Mouse (Mus musculus) kidney, adult 11 months (tissue): ENCODE results near the gene Bbx.
A peak's percentile ranks its signal among the peaks of the same experiment; 100 is the strongest.

Experiments used
- DNase-seq: peaks from one replicate; pipeline ENCODE4 v3.0.0; 2022

Gene Bbx

DNA sequence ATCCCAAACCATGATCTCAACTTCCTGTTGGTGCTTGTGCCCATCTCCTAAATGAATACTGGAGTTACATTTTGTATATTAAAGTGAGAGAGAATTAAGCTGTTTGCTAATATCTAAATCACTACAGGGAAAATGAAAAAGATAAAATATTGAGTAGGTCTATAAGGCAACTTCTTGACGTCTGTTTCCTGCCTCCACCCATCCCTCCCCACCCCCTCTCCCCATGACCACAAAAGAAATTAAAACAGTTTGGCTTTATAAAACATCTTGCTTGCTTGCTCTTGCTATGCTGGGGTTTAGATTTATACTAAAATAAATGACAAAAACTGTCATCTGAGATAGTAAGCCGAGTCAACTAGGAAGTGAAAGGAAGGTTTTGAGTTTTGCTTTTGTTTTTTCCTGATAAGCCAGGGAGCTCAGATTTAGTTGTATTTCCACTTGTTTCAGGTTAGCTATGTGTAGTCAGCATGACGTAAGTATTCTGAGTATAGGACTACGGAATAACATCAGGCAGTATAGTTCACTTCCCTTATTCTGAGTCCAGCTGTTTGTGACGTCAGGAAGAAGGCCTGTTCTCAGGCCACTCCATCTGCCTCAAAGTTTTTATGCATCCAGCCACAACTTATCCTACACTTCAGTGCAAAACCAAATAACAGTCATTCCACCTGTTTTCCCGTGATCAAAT lies 36.1 kb downstream of the Bbx start:
- no peak for DNase-seq

- DNase-seq: no peak
These were observed 43.7 kb downstream of the Bbx start for GRCm38 (mm10) chr16:50388499-50388898.

GRCm38 (mm10) chr16:50383541-50383940 lies 48.6 kb downstream of the Bbx start:
- DNase-seq: no peak

DNA sequence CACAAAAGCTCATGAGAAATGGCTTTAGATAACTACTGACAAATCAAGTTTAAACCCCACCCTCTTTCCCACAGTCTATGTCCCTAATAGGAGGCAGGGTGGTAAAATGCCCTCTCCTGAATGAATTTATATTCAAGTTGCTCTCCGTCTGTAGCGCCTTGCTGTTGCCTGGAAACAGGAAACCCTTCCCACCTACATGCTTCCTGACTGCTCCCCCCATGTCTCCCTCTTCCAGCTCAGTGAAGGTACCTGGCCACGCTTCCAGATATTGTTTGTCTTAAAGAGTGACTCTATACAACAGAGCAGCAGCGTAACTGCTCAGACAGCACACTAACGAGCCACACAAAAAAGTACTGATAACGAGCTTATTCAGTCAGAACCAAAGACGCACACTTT lies 50.8 kb downstream of the Bbx start:
- DNase-seq: no peak

DNA sequence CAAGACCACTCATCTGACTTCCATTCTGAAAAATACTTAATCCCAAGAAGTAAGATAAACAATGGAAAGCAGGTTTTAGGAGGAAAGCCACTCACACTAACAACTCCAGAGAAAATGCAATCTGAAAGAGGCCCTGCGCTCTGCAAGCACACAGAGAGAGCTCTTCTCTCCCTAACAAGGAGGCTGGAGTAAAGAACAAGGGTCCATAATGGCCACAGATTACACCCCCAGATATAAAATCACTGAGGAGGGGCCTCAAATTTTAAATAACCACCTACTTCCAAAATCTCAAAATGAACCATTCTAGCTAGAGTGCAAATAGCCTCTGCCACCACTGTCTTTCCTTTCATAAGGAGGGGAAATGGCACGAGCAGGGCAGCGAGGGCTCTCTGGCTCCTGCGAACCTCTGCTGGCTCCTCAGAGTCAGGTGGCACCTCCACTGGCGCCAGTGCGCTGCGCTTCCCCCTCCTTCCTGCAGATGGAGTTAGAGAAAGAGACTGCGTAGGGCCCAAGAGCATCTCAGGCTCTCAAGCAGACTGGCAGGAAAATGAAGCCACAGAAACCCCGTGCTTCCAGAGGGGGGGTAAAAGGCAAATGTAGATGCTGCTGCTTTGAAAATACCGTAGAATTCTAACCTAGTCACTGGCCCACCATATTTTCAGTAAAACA lies 51.4 kb downstream of the Bbx start:
- DNase-seq: peak; percentile 56

GRCm38 (mm10) chr16:50380232-50380631 lies 52.0 kb downstream of the Bbx start:
- DNase-seq: no peak

DNA sequence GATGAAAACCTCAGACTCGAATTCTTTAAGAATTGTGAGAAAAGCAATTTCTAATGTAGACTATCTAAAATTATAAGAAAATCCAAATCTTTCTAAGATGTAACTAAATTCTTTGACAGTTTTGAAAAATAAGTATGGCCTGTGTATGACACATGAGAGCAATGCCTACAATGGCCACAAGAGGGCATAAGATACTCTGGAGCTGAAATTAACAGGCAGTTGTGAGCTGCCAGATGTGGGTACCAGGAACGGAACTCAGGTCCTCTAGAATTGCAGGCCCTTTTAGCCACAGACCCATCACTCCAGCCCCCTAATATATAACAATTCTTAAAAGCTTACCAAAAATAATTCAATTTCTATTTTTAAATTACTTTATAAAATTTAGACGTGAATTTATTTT lies 57.6 kb downstream of the Bbx start:
- no peak for DNase-seq

- no peak for DNase-seq
These were observed 58.5 kb downstream of the Bbx start for GRCm38 (mm10) chr16:50373685-50374084.

DNA sequence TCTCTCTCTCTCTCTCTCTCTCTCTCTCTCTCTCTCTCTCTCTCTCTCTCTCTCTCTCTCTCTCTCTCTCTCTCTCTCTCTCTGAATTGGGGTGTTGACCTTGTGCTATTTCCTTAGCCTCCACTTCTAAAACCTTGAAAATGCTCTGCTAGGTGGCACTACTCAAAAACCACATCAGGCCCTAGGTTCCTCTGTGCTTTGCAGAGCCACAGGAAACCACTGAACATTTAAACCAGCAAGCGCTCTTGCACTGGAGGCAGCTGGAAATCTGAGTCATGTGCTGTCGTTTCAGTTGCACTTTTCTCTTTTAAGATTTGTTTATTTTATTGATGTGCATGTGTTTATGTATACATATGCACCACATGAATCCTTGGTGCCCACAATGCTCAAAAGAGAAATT lies 59.6 kb downstream of the Bbx start:
- DNase-seq: no peak

- DNase-seq: no peak
These were observed 60.7 kb downstream of the Bbx start for GRCm38 (mm10) chr16:50371460-50371859.

DNA sequence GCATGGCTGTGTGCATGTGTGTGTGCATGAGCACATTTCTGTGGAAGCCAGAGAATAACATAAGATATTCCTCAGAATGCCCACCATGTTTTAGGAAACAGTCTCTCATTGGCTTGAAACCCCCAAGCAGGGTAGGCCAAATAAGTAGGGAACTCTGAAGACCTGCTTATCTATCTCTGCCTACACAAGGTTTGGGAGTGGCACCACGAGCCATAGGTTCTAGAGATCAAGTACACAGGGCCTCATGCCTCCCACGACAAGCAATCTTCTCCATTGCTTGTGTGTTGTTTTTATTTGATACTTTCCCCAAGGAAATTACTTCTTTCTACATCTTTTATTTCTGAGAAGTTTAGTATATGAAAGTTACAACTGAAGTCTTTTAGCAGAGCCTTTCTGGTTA lies 61.8 kb downstream of the Bbx start:
- no peak for DNase-seq

DNA sequence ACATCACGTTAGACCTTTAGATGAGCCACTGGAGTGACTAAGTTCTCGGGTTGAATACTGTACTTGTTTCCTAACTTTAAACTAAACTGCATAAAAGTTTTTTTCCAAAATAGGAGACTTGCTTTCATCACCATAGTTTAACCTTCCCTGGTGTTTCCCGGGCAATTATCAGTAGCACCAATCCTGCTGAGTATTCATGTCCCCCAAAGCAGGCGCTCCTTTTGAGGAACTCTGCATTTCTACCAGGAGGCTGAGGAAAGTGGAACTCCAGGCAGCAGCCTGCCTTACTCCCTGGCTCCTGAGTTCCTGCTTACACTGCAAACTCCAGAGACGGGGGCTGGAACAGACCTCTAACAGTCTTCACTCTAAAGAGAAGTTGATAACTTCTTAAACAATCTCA lies 65.6 kb downstream of the Bbx start:
- no peak for DNase-seq

- DNase-seq: peak; percentile 76
These were observed 67.8 kb downstream of the Bbx start for GRCm38 (mm10) chr16:50364189-50365059.

DNA sequence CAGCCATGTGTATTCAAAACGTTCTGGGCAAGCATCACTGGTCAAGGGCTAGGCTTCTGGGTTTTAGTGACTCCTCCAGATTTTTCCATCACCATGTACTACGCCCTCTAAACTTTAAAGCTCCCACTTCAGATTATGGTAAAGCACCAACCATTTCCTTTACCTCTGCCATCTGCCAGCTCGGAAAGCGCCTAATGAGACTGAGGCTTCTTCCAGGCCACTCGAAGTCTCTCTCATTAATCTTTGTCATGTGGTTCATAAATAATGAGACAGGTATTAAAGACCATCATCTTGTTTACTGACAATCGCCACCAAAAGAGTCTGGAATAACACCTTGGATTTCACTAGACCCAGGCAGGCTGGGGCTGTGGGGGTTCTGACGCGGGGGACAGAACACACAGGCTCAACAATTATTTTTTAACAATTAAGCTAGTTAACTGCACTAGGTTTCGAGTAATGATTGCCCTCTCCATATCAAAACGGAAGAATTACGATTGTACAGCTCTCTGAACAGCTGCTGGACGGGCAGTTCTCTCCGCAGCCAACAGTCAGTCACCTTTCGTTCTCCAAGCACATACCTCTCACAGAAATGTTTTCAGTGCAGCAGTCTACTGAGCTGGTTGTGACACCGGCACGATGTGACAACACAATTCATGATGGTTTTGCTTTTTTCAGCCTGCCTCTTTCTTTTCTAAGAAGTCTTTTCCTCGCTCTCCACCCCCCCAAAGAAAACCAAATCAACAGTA lies 68.6 kb downstream of the Bbx start:
- no peak for DNase-seq

DNA sequence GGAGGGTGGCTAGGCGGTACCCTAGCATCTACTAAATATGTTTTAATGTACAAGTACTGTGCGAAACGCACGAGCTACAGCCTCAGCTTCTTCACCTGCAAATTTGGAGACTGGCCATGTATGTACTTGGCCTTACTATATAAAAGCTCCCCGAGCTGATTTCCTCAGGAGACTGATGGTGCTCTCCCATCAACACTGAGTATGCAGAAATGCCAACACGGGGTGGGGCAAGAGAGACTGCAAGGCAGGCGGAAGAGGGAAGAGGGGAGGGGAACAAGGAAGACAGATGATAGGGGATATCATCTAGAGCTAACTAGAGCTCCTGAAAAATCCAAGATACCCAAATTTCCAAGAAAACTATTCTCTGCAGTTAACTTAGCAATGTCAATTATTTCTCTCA lies 71.6 kb downstream of the Bbx start:
- DNase-seq: no peak

- no peak for DNase-seq
These were observed 102.5 kb downstream of the Bbx start for GRCm38 (mm10) chr16:50329684-50330083.

- no peak for DNase-seq
These were observed 107.4 kb downstream of the Bbx start for GRCm38 (mm10) chr16:50324746-50325145.

DNA sequence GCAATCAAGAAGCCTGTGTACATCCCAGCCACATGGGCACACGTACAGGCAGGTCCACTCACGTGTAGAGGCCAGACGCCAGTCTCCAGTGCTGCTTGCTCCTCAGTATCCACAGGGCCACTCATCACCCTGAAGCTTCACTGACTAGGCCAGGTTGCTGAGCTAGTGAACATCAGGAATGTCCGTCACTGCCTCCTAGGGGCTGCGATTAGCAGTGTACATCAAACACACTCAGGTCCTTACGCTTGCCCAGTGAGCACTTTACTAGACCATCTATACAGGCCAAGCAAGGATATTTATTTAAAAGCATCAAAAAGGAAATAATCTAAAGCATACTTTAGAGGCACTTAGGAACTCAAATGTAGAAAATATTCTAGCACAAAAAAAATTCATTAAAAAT lies 107.9 kb downstream of the Bbx start:
- DNase-seq: no peak

DNA sequence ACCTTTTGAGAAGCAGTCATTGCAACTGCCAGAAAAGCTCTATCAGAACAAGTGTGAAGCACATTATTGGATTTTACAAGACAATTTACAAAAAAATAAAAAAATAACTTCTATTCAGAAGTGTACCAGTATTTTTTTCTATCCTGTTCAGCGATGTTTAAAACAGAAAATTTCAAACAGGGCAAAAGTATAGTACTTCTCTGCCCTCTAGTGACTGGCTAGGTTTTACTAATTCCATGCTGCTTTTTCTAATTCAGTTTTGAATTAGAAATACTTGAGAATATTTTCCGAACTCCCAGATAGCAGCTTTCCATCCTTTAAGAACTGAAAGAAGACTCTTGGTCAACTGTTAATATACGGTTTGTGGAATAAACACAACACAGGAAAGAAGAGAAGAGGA lies 110.8 kb downstream of the Bbx start:
- DNase-seq: no peak

GRCm38 (mm10) chr16:50318255-50318654 lies 113.9 kb downstream of the Bbx start:
- DNase-seq: no peak

GRCm38 (mm10) chr16:50315349-50315969 lies 116.7 kb downstream of the Bbx start:
- no peak for DNase-seq

GRCm38 (mm10) chr16:50311588-50311987 lies 120.6 kb downstream of the Bbx start:
- no peak for DNase-seq
